Mouse (Mus musculus) neutrophil, adult 83 days (primary cell): Measurements from ENCODE around the gene Olfr1008. TPM values are rescaled to one million over a fixed set of nuclear protein-coding genes. Genes with fewer than 3 reads are reported as not detected.

Experiments
- total RNA-seq, 2 experiments: library from RNA; stranded (reverse); gene quantifications; one replicate each; pipeline ENCODE4 v1.2.4; 2023

Olfr1008 gene
- not detected for total RNA-seq

DNA sequence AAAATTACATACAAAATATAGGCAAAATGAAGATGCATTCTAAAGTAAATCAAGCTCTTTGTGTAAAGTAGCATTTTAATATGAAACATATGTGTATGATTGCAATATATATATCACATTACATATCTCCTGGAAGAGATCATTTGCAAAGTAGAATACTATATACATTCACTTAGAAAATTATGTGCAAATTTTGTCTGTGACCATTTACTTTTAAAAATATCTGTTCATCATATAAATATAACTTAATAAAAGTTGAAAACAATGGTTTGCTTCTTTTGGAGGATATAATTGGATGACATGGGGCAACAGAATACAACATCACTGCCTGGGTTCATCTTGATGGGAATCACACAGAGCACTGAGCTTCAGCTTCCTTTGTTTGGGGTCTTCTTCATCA, at the start of gene Olfr1008:
Gene Olfr1008, plus strand, starts transcription at position 301 of the 400 bp plus-strand sequence.

DNA sequence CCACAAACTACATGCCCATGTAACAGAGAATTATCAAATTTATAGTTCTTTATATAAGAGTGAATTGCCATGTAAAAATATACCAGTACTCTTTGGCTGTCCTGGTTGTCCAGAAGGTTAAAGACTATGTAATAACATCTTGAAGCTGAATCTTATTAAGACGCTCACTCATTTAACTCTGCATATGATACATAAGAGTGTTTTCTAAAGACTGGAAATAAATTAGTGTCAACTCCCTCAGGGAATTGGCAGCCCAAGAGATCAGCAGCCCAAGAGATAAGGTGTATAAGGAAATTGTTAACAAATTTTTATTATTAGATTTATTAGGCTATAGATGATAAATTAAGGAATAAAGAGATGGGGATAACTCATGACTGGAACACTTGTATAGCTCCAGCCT, 38.6 kb upstream of the Olfr1008 start, which contains the start of gene Olfr1002:
Gene Olfr1002, minus strand, starts transcription at position 101 of the 400 bp plus-strand sequence.

DNA sequence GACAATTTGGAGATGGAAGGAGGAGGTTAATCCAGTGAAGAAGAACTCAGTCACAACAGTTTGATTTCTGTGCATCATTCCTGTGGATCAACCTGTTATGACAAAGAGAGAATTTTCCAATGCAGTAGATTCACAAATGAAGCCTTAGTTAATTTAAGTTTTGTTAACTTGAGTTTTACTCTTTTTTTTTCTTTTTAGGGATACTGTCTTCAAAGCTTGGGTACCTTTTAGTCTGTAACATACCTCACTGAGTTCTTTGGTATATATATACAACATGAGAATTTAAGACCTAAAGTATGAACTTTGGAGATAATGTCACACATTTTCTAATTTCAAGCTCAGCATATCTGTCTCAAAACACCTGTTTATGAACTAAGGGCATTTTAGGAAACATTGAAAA, 24.9 kb upstream of the Olfr1008 start, which contains the start of gene Olfr154:
Gene Olfr154, minus strand, starts transcription at position 101 of the 400 bp plus-strand sequence.

DNA sequence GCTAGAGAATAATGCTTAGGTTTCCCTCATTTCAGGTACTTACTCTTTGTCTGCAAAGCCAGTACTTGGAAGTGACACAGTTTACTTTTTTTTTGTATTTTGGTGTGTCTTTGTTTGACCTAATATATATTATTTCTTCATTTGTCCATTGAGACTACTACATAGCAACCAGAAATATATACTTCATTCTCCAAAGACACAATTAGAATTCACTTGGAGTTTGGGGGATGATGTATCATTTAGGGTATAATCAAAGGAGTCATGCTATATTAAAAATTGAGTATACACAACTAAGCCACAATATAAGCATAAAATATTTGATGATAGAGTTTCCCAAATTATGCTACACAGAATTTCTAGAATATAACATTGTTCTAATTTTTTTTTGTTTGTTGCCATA, 10.6 kb upstream of the Olfr1008 start, which contains the start of gene Olfr1006:
Gene Olfr1006, minus strand, starts transcription at position 101 of the 400 bp plus-strand sequence.

DNA sequence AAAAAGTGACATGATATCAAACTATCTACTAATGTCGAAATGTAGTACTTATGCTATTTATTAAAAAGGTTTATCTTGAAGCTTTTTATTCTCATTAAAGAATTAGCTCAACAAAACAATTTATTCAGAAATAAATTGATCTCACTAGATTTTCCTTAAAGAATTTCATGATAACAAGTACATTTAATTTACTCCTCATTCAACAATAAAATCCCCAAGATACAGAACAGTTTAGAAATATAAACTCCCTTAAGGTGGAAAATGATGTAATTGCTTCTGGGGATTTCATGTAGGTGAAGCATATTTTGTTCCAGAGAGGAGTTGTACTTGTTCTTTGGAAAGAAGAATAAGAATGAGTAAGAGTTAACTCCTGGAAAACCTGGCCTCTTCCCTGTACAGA, 25.9 kb downstream of the Olfr1008 start, which contains the start of gene Olfr1009:
Gene Olfr1009, plus strand, starts transcription at position 301 of the 400 bp plus-strand sequence.

Other genes with a start within 250 kb of the Olfr1008 start
- gene Olfr995, start 245.8 kb upstream of the Olfr1008 start, total RNA-seq: not detected
- gene 4833423E24Rik, start 170.4 kb upstream of the Olfr1008 start, total RNA-seq: not detected
- not detected for gene Olfr996, start 110.2 kb upstream of the Olfr1008 start, total RNA-seq
- not detected for gene Olfr998, start 100.5 kb upstream of the Olfr1008 start, total RNA-seq
- not detected for gene Olfr1000, start 77.5 kb upstream of the Olfr1008 start, total RNA-seq
- not detected for gene Olfr1002, start 38.7 kb upstream of the Olfr1008 start, total RNA-seq
- gene Olfr154, start 25.0 kb upstream of the Olfr1008 start, total RNA-seq: not detected
- not detected for gene Olfr1006, start 10.7 kb upstream of the Olfr1008 start, total RNA-seq
- gene Olfr1009, start 26.0 kb downstream of the Olfr1008 start, total RNA-seq: not detected
- not detected for gene Olfr1012, start 73.3 kb downstream of the Olfr1008 start, total RNA-seq
- gene Olfr1013, start 77.7 kb downstream of the Olfr1008 start, total RNA-seq: not detected
- not detected for gene Olfr1014, start 83.3 kb downstream of the Olfr1008 start, total RNA-seq
- not detected for gene Olfr1015, start 92.6 kb downstream of the Olfr1008 start, total RNA-seq
- not detected for gene Olfr1016, start 113.1 kb downstream of the Olfr1008 start, total RNA-seq
- gene Olfr1018, start 129.0 kb downstream of the Olfr1008 start, total RNA-seq: not detected
- not detected for gene Olfr1019, start 156.1 kb downstream of the Olfr1008 start, total RNA-seq
- gene Olfr1020, start 157.6 kb downstream of the Olfr1008 start, total RNA-seq: not detected
- not detected for gene Olfr1022, start 179.2 kb downstream of the Olfr1008 start, total RNA-seq
- gene Olfr1023, start 196.2 kb downstream of the Olfr1008 start, total RNA-seq: not detected
- gene Olfr1024, start 215.6 kb downstream of the Olfr1008 start, total RNA-seq: not detected
- not detected for gene Olfr1025-ps1, start 225.8 kb downstream of the Olfr1008 start, total RNA-seq
- gene Olfr1026, start 232.1 kb downstream of the Olfr1008 start, total RNA-seq: not detected